Mouse (Mus musculus): Measurements from ENCODE around the gene Alkbh2.

Gene Alkbh2

GRCm38 (mm10) chr5:114139175-114139574 is 11.2 kb upstream of the Alkbh2 start:
- DNase-seq, result no peak

DNA sequence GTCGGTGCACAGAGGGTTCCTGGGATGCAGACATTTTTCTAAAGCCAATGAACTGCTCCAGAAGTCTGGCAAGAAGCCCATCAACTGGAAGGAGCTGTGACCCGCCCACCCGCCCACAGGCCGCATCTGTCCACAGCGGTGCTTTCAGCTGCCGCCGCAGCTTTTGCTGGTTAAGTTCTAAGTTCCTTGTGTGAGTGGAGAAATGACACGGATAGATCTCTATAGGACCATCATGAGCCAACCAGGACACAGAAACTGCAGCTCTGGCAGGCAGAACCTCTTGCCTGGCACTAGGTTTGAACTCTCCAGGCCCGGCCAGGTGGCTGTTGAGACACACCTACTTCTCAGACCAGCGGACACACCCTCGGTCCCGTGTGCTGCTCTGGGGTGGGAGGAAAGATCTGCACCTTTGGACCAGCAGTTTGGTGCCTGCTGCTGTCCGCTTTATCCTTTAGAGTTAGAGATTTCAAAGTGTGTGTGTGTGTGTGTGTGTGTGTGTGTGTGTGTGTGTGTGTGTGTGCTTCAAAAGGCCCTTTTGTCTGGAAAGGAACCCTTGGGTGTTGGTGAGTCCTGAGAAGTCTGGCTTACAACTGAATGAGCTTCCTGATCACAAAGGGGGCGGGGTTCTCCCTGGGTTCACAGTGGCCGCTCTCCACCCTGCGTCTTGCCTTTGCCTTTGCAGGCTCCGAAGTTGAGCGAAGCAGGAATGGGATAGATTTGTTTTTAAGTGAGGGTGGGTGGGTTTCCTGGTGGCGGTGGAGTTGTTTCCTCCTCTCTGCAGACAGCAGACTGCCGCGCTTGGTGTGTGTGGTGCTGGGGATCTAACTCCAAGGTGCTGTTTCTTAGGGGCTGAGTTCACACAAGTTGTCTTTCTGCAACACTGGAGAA is 10.5 kb upstream of the Alkbh2 start:
- DNase-seq, result no peak

DNA sequence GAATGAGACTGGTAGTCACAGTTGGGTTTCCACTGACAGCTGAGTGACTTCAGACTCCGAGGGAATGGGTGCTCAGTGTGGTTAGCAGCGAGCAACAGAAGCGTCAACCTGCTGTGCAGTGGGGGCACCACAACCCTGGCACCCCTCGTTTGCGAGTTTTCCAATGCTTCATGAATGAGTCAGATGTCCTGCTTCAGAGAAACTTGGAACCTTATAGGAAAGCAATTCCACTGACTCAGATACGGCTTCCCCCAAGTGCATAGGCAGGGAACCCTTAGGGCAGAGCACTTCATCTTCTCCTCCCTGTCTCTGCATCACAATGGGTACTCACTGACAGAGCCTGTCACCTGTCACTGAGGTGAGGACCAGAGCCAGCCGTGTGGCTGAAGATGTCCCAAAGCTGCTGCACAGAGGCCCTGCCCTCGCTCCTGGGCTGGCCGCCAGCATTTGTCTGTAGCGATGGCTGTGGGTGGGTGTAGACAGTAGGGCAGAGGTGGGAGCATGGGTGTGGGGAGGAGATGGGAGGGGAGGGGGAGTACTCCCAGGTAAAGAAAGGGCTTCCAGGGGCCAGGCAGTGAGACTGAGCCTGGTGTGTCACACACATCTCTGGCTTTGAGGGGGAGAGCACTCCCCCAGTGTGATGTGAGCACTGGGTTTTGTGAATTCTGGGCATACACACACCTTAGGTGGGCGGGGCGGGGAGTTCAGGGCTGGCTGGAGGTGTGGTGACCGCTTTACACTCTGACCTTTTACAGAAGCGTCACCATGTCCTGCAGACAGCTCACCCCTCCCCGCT is 9.7 kb upstream of the Alkbh2 start:
- no peak for DNase-seq

- peak in 1 of 2 experiments; percentile 11 for DNase-seq
Observed at GRCm38 (mm10) chr5:114135516-114135915, 7.5 kb upstream of the Alkbh2 start.

DNA sequence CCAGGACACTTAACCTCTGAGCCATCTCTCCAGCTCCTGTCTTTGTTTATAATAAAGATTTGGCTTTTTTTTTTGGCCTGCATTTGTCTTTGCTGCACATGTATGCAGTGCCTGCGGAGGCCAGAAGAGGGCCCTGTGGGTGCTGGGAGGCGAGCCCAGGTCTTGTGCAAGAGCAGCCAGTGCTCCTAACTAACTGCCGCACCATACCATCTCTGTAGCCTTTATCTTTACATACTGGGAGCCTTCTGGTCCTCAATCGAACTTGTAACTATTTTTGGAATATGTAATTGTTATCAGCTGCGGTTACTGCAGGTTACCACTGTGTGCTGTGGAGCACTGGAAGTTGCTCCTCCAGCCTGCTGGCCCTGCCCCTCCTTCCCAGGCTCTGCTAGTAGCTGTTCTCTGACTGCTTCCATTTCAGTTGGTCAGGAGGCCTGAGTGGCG is 6.1 kb upstream of the Alkbh2 start:
- DNase-seq, result peak; percentile 19 to 36

GRCm38 (mm10) chr5:114132841-114133240 is 4.8 kb upstream of the Alkbh2 start:
- no peak for DNase-seq

DNA sequence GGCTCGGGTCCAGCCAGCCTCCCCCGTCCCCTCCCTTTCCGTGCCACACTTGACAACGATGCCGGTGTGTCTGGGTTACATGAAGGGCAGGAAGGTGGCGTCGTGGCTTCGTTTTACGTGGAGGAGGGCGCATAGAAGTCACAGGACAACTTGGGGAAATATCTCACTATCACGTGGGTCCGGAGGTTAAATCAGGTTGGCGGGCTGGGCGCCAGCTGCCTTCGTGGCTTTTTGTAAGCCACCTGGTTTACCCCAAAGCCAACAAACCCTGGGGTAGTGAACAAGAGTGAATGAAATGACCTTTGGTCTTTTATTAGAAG is 3.5 kb upstream of the Alkbh2 start:
- DNase-seq, result peak; percentile 74 to 78

- peak; percentile 93 to 94 for DNase-seq
Observed at GRCm38 (mm10) chr5:114130698-114131520, 2.9 kb upstream of the Alkbh2 start.

- peak; percentile 84 to 85 for DNase-seq
Observed at GRCm38 (mm10) chr5:114130211-114130605, 2.2 kb upstream of the Alkbh2 start, which contains the start of gene Ung. Gene Ung (plus strand): TSS chr5:114130386.

GRCm38 (mm10) chr5:114129550-114130210 is 1.7 kb upstream of the Alkbh2 start:
- peak in 1 of 2 experiments; percentile 6 for DNase-seq

DNA sequence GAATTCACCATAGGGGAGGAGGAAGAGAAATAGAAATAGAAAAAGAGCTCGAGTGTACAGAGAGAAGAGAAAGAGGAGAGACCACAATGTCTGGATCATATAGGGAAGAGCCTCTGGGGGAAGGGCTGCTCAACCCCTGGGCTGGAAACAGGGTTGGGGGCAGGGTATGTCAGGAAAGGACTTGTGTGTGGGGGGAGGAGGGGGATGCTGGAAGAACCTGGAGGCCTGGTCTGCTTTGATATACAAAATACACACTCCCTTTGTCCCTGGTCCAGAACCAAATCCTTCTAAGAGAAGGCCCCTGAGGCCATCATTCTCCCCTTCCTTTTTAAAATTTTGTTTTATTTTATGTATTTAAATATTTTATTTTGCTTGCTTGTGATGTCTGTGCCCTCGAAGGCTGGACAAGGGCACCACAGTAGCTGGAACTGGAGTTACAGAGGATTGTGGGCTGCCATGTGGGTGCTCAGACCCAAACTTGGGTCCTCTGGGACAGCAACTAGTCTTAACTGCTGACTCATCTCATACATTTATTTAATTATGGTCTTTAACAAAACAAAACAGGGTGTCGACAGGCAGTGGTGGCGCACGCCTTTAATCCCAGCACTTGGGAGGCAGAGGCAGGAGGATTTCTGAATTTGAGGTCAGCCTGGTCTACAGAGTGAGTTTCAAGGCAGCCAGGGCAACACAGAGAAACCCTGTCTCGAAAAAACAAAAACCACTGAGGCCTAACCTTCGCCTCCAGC is 1.3 kb downstream of the Alkbh2 start:
- DNase-seq, result no peak

- no peak for DNase-seq
Observed at GRCm38 (mm10) chr5:114126008-114126407, 2.0 kb downstream of the Alkbh2 start.

- no peak for DNase-seq
Observed at GRCm38 (mm10) chr5:114119806-114120205, 8.2 kb downstream of the Alkbh2 start.

DNA sequence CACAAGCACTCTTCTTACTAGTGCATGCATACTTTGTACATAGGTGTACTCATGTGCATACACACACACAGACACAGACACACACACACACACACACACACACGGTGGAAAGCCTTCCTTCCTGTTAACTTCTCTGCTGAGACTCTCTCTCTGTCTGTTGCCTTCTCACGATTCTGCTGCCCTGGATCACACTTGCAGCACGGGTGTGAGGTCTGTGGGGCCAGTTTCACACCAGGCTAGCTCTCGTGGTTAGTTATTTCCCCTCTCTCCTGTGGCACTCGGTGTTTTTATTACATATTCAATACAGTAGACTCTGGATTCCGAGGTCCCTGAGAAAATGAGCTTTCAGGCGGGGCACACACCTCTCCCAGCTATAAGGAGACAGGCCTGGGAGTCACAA is 11.4 kb downstream of the Alkbh2 start:
- DNase-seq, result no peak

DNA sequence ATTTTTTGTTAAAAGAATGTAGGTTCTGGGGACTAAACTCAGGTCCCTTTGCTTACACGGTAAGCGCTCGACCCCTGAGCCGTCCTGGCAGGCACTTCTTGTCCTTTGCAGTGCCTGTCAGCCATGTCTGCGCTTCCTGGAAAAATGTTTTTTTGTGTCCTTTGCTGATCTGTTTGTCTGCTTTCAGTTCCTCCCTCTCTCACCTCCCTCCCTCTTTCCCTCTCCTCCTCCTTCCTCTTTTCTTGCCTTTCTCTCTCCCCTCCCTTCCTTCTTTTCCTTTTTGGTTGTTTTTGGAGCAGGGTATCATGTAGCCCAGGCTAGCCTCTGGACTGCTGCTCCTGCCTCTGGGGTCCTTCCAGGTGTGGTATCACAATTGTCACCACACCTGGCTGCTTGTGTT is 13.0 kb downstream of the Alkbh2 start:
- no peak for DNase-seq

- DNase-seq, result no peak
Observed at GRCm38 (mm10) chr5:114113334-114113733, 14.7 kb downstream of the Alkbh2 start.

GRCm38 (mm10) chr5:114106391-114106935 is 21.6 kb downstream of the Alkbh2 start:
- no peak for DNase-seq

DNA sequence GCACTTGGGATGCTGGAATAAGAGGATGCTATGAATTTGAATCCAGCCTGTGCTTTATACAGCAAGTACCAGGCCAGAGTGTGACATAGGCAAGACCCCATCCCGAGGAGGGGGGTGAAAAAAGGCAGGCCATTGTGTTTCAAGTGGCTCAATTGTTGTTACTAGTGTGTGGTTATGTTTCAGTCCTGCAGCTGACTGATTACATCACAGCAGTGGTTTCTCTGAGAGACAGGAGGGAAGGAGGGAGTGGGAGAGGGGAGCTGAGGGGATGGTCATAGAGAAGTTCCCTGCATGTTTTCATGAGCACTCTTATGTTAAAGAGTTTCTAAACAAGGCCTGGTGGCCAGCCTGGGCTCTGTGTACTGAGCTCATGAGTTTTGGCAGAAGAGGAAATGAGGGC is 25.2 kb downstream of the Alkbh2 start:
- no peak for DNase-seq

GRCm38 (mm10) chr5:114101873-114102272 is 26.1 kb downstream of the Alkbh2 start:
- no peak for DNase-seq

GRCm38 (mm10) chr5:114100390-114101099 is 27.5 kb downstream of the Alkbh2 start:
- DNase-seq, result no peak

All from B cell, adult 2 months (primary cell).